Mouse (Mus musculus): ENCODE results near the gene Erg. TPM values are rescaled to one million over a fixed set of nuclear protein-coding genes. Genes with fewer than 3 reads are reported as not detected.

Gene Erg
- polyA plus RNA-seq, 1 experiment from 2014 or later: 4.0 TPM

GRCm38 (mm10) chr16:95573163-95573562, 13.2 kb downstream of the Erg start:
- Histone ChIP-seq H3K36me3 (no peaks in the 10 kb centered on the region), H3K4me3 (replicated peaks) (no peak overlapping the region), H3K9ac (no peak overlapping the region), H3K9me3 (no peaks in the 10 kb centered on the region), H3K4me2 (replicated peaks) (no peak overlapping the region), H3K27me3 (replicated peaks) (no peaks in the 10 kb centered on the region), H3K4me1 (replicated peaks) (no peaks in the 10 kb centered on the region), H3K27ac (no peak overlapping the region)
- WGBS: 79% methylated on average over 13 of the region's 13 CpGs
- ATAC-seq: no peak

GRCm38 (mm10) chr16:95570616-95571015, 15.8 kb downstream of the Erg start:
- no peak for ATAC-seq
- Histone ChIP-seq H3K4me3 (replicated peaks) (no peak overlapping the region), H3K36me3 (no peaks in the 10 kb centered on the region), H3K27ac (no peak overlapping the region), H3K4me1 (replicated peaks) (no peaks in the 10 kb centered on the region), H3K27me3 (replicated peaks) (no peaks in the 10 kb centered on the region), H3K9me3 (no peaks in the 10 kb centered on the region), H3K9ac (no peak overlapping the region), H3K4me2 (replicated peaks) (no peak overlapping the region)
- WGBS: 0% methylated on average over 1 of the region's 1 CpGs

- ATAC-seq: no peak
- WGBS: 73% methylated on average over 4 of the region's 4 CpGs
- H3K36me3 ChIP-seq: no peaks in the 10 kb centered on the region
- H3K9ac ChIP-seq: no peak overlapping the region
- H3K4me2 ChIP-seq (replicated peaks): no peak overlapping the region
- H3K27ac ChIP-seq: no peak overlapping the region
- no peaks in the 10 kb centered on the region for H3K9me3 ChIP-seq
- H3K4me3 ChIP-seq (replicated peaks): no peak overlapping the region
- H3K4me1 ChIP-seq (replicated peaks): no peaks in the 10 kb centered on the region
- H3K27me3 ChIP-seq (replicated peaks): no peaks in the 10 kb centered on the region
These were observed 29.6 kb downstream of the Erg start for GRCm38 (mm10) chr16:95556834-95557233.

GRCm38 (mm10) chr16:95553136-95553535, 33.3 kb downstream of the Erg start:
- no peak for ATAC-seq
- H3K27ac ChIP-seq: no peak overlapping the region
- 90% methylated on average over 2 of the region's 2 CpGs for WGBS
- H3K27me3 ChIP-seq (replicated peaks): no peaks in the 10 kb centered on the region
- H3K9me3 ChIP-seq: no peaks in the 10 kb centered on the region
- no peaks in the 10 kb centered on the region for H3K4me1 ChIP-seq (replicated peaks)
- H3K36me3 ChIP-seq: no peaks in the 10 kb centered on the region
- no peak overlapping the region for H3K9ac ChIP-seq
- H3K4me2 ChIP-seq (replicated peaks): no peak overlapping the region
- no peak overlapping the region for H3K4me3 ChIP-seq (replicated peaks)

GRCm38 (mm10) chr16:95552495-95552894, 33.9 kb downstream of the Erg start:
- no peak for ATAC-seq
- H3K9me3 ChIP-seq: no peaks in the 10 kb centered on the region
- H3K36me3 ChIP-seq: no peaks in the 10 kb centered on the region
- no peaks in the 10 kb centered on the region for H3K27me3 ChIP-seq (replicated peaks)
- no peaks in the 10 kb centered on the region for H3K4me1 ChIP-seq (replicated peaks)
- H3K4me2 ChIP-seq (replicated peaks): no peak overlapping the region
- WGBS: 27% methylated on average over 16 of the region's 16 CpGs
- no peak overlapping the region for H3K4me3 ChIP-seq (replicated peaks)
- no peak overlapping the region for H3K9ac ChIP-seq
- no peak overlapping the region for H3K27ac ChIP-seq

- ATAC-seq: no peak
These were observed 35.9 kb downstream of the Erg start for GRCm38 (mm10) chr16:95550496-95550895.

GRCm38 (mm10) chr16:95544753-95545152, 41.6 kb downstream of the Erg start:
- H3K36me3 ChIP-seq: no peaks in the 10 kb centered on the region

More at GRCm38 (mm10) chr16:95550496-95550895, 35.9 kb downstream of the Erg start:
- Histone ChIP-seq H3K27ac (no peak overlapping the region), H3K4me2 (replicated peaks) (no peak overlapping the region), H3K4me1 (replicated peaks) (no peaks in the 10 kb centered on the region), H3K9me3 (no peaks in the 10 kb centered on the region), H3K36me3 (no peaks in the 10 kb centered on the region), H3K4me3 (replicated peaks) (no peak overlapping the region), H3K9ac (no peak overlapping the region), H3K27me3 (replicated peaks) (no peaks in the 10 kb centered on the region)
- WGBS: 85% methylated on average over 5 of the region's 5 CpGs

GRCm38 (mm10) chr16:95543471-95543870, 42.9 kb downstream of the Erg start:
- Histone ChIP-seq H3K27me3 (replicated peaks) (no peaks in the 10 kb centered on the region), H3K4me3 (replicated peaks) (no peak overlapping the region), H3K27ac (no peak overlapping the region), H3K4me2 (replicated peaks) (no peak overlapping the region), H3K36me3 (no peaks in the 10 kb centered on the region), H3K4me1 (replicated peaks) (no peaks in the 10 kb centered on the region), H3K9me3 (no peaks in the 10 kb centered on the region), H3K9ac (no peak overlapping the region)
- 92% methylated on average over 12 of the region's 12 CpGs for WGBS
- ATAC-seq: no peak

More at GRCm38 (mm10) chr16:95544753-95545152, 41.6 kb downstream of the Erg start:
- ATAC-seq: no peak
- no peak overlapping the region for H3K27ac ChIP-seq
- no peaks in the 10 kb centered on the region for H3K4me1 ChIP-seq (replicated peaks)
- no peak overlapping the region for H3K4me2 ChIP-seq (replicated peaks)
- H3K4me3 ChIP-seq (replicated peaks): no peak overlapping the region
- no peaks in the 10 kb centered on the region for H3K27me3 ChIP-seq (replicated peaks)
- 80% methylated on average over 5 of the region's 5 CpGs for WGBS
- H3K9me3 ChIP-seq: no peaks in the 10 kb centered on the region
- H3K9ac ChIP-seq: no peak overlapping the region

- ATAC-seq: no peak
- H3K4me2 ChIP-seq (replicated peaks): no peak overlapping the region
- H3K4me1 ChIP-seq (replicated peaks): no peaks in the 10 kb centered on the region
- no peaks in the 10 kb centered on the region for H3K9me3 ChIP-seq
- H3K36me3 ChIP-seq: no peaks in the 10 kb centered on the region
- WGBS: 59% methylated on average over 3 of the region's 3 CpGs
- H3K27me3 ChIP-seq (replicated peaks): no peaks in the 10 kb centered on the region
- H3K27ac ChIP-seq: no peak overlapping the region
- no peak overlapping the region for H3K4me3 ChIP-seq (replicated peaks)
- no peak overlapping the region for H3K9ac ChIP-seq
These were observed 51.2 kb downstream of the Erg start for GRCm38 (mm10) chr16:95535151-95535550.

GRCm38 (mm10) chr16:95532387-95533077, 53.9 kb downstream of the Erg start:
- H3K4me2 ChIP-seq (replicated peaks): no peak overlapping the region
- ATAC-seq: no peak
- H3K4me1 ChIP-seq (replicated peaks): no peaks in the 10 kb centered on the region
- no peak overlapping the region for H3K4me3 ChIP-seq (replicated peaks)
- WGBS: 61% methylated on average over 13 of the region's 13 CpGs
- H3K36me3 ChIP-seq: no peaks in the 10 kb centered on the region
- no peak overlapping the region for H3K9ac ChIP-seq
- no peak overlapping the region for H3K27ac ChIP-seq
- H3K27me3 ChIP-seq (replicated peaks): no peaks in the 10 kb centered on the region
- no peaks in the 10 kb centered on the region for H3K9me3 ChIP-seq

GRCm38 (mm10) chr16:95527561-95527960, 58.8 kb downstream of the Erg start:
- H3K4me1 ChIP-seq (replicated peaks): no peaks in the 10 kb centered on the region
- H3K4me2 ChIP-seq (replicated peaks): no peak overlapping the region
- no peak overlapping the region for H3K9ac ChIP-seq
- no peaks in the 10 kb centered on the region for H3K36me3 ChIP-seq
- H3K27ac ChIP-seq: no peak overlapping the region
- WGBS: 91% methylated on average over 2 of the region's 2 CpGs
- no peaks in the 10 kb centered on the region for H3K27me3 ChIP-seq (replicated peaks)
- H3K9me3 ChIP-seq: no peaks in the 10 kb centered on the region
- H3K4me3 ChIP-seq (replicated peaks): no peak overlapping the region
- no peak for ATAC-seq

GRCm38 (mm10) chr16:95519520-95519919, 66.9 kb downstream of the Erg start:
- ATAC-seq: no peak
- no peak overlapping the region for H3K4me3 ChIP-seq (replicated peaks)
- WGBS: 79% methylated on average over 8 of the region's 8 CpGs
- no peaks in the 10 kb centered on the region for H3K27me3 ChIP-seq (replicated peaks)
- H3K9me3 ChIP-seq: no peaks in the 10 kb centered on the region
- H3K9ac ChIP-seq: no peak overlapping the region
- H3K27ac ChIP-seq: no peak overlapping the region
- no peaks in the 10 kb centered on the region for H3K36me3 ChIP-seq
- no peaks in the 10 kb centered on the region for H3K4me1 ChIP-seq (replicated peaks)
- H3K4me2 ChIP-seq (replicated peaks): no peak overlapping the region

GRCm38 (mm10) chr16:95506051-95506450, 80.3 kb downstream of the Erg start:
- H3K4me2 ChIP-seq (replicated peaks): no peak overlapping the region
- no peaks in the 10 kb centered on the region for H3K27me3 ChIP-seq (replicated peaks)
- no peak overlapping the region for H3K4me3 ChIP-seq (replicated peaks)
- H3K9ac ChIP-seq: no peak overlapping the region
- ATAC-seq: no peak
- no peak overlapping the region for H3K27ac ChIP-seq
- no peaks in the 10 kb centered on the region for H3K36me3 ChIP-seq
- no peaks in the 10 kb centered on the region for H3K4me1 ChIP-seq (replicated peaks)
- WGBS: 45% methylated on average over 2 of the region's 2 CpGs
- no peaks in the 10 kb centered on the region for H3K9me3 ChIP-seq
